Mouse (Mus musculus) urinary bladder, adult 2 months (tissue): ENCODE measurements around the gene Fndc5. TPM values are rescaled to one million over a fixed set of nuclear protein-coding genes. Genes with fewer than 3 reads are reported as not detected.

ENCODE experiments used
- DNase-seq: peaks from one replicate; pipeline ENCODE4 v3.0.0; 2022; ENCODE audit warnings: low spot score
- polyA plus RNA-seq: library from polyadenylated mRNA; depleted of rRNA; stranded (reverse); fragments of >200 nt; gene quantifications from 2 replicates; pipeline ENCODE4 v1.2.3, GENCODE M21; 2012; rRNA removed

The Fndc5 gene
- polyA plus RNA-seq: 5.9 and 7.1 TPM in 2 replicates

- no peak for DNase-seq
Observed at GRCm38 (mm10) chr4:129136579-129137391, at the start of gene Fndc5. Fndc5 (plus strand) TSS chr4:129136999.

DNA sequence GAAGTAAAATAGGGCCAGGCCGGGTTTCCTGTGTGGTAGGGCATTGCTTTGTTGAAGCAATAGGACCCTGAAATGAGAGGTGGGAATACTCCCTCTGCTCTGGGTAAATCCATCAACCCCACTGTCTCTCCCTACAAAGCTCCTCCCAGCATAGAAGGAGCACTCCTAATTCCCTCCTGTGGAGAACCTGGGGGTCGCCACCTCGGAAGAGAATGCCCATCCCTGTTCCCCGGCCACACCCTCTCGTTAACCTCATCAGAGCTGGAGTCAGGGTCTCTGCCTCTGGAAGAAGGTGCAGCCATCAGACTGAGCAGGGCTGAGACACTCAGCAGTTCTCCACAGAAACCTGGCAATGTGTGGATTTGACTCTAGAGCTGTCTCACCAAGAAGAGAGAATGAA, 48.9 kb upstream of the Fndc5 start:
- no peak for DNase-seq

- no peak for DNase-seq
Observed at GRCm38 (mm10) chr4:129095276-129095675, 41.5 kb upstream of the Fndc5 start.

DNA sequence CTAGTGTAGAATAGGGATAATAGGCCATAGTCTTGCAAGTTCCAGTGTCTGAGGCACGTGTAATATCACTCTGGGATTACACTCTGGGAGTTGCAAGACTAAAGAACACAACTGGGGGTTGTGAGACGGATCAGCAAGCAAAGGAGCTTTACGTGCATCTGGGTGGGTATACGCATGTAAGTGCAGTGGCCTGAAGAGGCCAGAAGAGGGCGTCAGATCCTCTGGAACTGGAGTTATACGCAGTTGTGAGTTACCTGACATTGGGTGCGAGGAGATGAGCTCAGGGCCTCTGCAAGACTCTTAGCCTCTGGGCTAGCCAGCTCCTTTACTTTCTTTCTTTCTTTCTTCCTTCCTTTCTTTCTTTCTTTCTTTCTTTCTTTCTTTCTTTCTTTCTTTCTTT, 39.8 kb upstream of the Fndc5 start:
- no peak for DNase-seq

DNA sequence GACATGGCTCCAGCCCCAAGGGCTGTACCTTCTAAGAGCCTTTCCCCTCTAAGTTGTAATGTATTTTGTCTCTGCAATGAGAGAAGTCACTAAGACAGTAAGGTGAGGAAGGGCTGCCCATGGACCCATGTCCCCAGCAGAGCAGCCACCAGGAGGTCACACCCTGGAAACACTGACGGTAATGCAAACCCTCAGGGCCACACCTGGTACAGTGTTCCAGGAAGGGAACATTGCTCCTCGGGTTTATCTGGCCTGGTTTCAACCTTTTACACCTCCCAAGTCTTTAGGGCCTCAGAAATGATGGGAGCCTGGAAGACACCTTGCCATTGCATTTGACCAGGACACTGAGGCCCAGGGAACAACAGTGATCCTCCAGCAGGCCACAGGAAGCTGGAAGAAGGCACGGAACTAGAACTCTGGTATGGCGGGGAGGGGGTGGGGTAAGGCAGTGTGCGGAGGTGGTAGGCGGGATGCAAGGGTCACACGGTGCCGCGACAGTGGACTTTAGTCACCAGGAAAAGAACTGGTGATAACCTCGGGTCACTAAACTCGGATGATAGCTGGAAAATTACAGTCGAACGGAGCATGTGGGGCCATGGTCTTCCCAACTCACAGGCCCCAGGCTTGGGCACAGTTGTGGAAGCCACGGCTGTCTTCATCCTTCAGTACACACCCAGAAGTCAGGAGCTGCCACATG, 34.5 kb upstream of the Fndc5 start:
- DNase-seq: no peak

DNA sequence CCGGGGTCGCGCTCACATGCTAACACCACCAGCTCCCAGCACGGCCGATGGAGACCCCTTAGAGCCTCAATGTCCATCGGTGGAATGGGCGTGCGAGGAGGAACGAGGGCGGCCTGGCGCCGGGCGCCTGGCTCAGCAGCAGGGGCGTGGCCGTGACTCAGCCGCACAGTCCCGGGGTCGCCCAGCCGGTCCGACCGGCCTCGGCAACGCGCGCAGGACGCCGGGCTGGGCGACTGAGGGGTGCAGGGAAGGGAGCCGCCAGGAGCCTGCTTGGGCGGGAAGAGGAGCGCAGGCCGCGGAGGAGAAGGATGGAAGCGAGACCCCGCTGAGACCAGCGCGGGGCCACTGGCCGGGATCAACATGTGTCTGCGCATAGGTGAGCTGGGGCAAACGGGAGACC, 31.4 kb upstream of the Fndc5 start, which contains the start of gene Tmem54:
TSS of gene Tmem54 (plus strand) at position 193 of the 400 bp plus-strand sequence.
- DNase-seq: peak; percentile 74

DNA sequence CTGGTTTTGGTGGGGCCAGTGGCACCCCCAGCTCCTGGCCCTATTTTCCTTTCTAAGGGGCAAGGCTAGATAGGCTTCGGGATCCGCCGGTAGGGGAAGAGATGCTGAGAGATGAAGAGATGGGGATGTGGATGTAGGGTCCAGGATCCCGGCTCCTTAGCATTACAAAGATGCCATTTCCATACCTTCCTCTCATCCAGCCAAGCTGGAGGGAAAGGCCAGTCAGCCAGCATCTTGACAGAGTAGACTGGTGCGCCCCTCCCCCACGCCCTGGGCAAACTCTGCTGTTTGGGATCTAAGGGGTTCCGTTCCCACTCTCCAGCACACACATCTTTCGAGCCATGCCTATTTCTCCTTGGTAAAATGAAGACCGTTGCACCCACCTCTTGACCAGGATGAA, 30.7 kb upstream of the Fndc5 start:
- no peak for DNase-seq

DNA sequence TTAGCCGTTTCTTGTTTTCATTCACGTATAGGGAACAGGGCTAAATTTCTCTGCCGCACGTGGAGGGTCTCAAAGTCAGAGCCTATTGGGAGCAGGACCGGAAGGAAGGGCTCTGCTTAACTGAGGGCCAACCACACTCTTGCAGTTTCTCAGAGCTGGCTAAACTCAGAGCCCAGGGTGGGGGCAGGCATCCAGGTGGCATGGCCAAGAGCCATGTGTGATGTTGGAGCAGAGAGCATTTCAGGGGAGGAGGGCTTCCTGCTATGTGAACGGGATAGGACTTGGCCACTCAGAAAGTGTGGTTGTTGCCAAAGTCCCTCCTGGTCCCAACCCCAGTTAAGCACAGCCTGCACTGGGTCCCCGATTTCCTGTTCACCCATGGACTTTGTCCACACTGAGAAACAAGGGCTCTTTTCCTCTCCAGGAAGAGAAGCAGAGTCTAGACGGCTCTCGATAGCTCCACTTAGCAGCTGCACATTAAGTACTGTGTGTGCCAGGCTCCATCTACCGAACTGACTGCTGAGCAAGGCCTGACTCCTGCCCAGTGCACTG, 29.4 kb upstream of the Fndc5 start:
- no peak for DNase-seq

DNA sequence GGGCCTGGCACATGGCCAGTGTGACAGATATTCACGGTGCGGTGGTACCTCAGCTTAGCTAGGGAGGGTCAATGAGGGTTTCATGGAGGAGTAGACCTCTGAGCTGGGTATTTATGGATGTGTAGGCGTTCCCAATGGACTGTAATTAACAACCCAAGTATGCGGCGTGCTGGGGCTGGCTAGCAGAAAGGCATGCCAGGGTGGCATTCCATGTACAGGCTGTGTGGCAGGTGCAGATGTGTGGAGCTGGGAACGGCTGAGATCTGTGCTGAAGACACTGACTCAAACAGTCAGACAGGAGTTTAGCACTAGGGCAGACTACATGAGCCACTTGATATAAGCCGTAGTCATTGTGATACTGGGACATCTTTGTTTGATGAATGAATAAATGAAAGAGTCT, 28.2 kb upstream of the Fndc5 start:
- DNase-seq: no peak

- no peak for DNase-seq
Observed at GRCm38 (mm10) chr4:129110804-129111203, 26.0 kb upstream of the Fndc5 start.

DNA sequence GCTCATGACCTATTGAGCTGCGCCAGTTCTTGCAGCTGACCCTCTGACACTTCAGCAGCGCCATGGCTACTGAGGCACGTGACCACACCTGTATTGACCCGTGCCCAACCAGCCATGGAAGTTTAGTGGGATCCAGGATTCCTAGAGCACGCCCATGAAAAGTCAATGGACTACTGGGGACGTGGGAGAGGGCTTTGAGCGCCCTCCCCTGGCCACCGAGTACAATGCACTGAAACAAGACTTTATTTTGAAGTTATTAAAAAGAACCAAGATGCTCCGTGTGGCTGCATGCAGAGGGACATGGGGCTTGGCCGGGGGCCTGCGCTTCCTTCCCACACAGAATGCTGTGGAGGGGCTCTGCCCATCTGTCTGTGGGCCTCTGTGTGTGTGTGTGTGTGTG, 25.4 kb upstream of the Fndc5 start:
- no peak for DNase-seq

- DNase-seq: no peak
Observed at GRCm38 (mm10) chr4:129112231-129112630, 24.6 kb upstream of the Fndc5 start.

GRCm38 (mm10) chr4:129113083-129113988, 23.5 kb upstream of the Fndc5 start:
- DNase-seq: no peak

DNA sequence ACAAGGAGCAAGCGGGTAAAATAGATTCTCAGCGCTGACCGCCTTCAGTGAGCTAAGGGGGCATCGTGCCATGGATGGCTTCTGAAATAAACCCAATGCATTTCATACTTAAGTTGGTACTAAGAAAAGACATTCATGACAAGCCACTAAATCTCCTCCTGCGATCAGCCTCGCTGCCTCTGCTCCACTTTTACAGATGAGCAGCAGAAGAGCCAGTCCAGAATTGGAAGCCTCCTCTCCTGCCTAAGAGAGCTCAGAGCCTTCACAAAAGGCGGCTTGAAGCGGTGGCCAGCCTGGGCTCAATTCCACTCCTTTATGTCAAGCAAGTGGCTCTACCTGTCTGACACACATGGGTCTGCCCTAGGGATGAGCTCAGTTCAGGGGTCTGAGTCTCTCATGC, 20.1 kb upstream of the Fndc5 start:
- DNase-seq: no peak

DNA sequence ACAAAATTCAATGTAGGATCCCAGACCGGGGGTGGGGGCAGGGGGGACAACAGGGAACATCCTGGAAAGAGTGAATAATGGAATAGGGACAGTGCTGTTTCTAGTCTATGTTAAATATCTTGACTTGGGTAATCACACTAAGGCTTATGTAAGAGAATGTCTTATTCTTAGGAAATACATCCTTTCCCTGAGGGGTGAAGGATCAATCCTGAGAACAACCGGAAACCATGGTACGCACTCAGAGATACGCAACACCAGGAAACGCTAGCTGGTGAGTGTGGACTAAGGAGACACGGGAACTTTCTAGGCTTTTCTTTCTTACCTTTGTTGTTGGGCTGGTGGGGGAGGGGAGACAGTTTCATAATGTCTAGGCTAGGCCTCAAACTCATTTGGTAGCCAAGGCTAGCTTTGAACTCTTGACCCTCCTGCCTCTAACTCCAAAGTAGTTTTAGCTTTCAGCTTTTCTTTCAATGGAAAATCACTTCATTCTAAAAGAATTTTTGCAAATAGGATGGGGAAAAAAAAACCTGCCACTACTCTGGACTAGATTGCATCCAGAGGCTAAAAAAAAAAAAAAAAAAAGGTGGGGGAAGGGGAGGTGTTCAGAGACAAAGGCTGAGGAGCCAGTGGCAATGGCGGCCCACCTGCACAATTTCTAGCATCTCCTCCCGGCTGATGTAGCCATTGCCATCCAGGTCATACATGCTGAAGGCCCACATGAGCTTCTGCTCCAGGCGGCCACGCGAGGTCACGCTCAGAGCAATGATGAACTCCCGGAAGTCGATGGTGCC, 18.9 kb upstream of the Fndc5 start:
- DNase-seq: no peak

DNA sequence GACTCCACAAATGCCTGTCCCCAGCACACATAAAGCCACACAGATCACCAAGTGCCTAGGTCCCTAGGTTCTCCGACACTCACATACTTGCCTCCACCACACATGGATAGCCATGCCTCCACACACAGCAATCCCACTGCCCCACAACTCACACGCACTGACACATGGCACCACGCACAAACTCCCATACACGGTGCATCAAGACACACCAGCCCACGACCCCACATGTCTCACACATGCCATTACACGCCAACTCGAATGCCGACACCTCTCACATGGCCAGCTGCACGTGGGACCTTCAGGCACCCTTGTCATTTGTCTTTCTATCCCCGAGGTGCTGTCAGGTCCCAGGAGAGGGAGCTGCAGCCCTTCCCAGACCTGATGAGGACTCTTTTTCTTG, 17.1 kb upstream of the Fndc5 start:
- no peak for DNase-seq

DNA sequence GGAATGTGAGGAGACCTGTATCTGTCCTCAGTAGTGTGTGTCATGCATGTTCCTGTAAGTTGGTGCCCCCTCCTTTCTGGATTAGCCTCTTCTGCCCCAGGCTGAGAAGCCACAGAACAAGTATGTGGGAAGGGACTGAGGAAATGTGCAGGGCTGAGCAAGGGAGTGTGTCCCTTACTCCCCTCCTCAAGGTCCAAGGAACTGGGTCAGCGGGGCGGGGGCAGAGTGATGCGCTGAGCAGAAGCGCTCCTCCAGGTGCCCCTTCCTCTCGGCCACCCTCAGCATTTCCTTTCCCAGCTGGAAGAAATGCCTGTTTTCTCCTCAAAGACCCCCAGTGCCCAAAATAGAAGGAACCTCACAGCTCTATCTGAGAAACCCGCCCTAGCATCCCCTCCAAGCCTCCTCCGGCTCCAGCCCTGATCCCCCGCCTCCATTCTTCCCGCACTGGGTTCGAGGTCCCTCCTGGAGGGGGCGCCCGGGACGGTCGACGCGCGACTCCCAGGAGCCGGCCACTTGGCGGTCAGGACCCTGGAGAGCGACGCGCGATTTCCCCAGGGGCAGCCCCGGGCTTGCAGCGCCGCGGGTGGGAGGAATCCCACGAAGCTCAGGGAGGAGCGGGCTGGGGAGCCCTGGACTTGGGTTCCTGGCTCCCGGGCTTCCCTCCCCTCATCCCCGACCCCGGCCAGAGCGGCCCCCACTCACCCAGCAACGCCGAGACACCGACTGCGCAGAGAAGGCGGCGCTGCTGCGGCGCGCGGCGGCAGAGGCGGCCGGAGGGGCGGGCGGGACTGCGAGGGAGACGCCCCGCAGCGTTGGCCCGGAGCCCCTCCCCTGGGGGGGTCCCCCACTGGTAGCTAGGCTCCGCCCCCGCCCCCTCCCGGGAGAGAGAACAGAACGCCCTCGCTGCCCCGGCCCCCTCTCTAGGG, 16.0 kb upstream of the Fndc5 start:
- peak; percentile 51 for DNase-seq

GRCm38 (mm10) chr4:129121569-129122086, 15.2 kb upstream of the Fndc5 start, which contains the start of gene Hpca:
Hpca (minus strand) TSS chr4:129122036.
- DNase-seq: no peak

DNA sequence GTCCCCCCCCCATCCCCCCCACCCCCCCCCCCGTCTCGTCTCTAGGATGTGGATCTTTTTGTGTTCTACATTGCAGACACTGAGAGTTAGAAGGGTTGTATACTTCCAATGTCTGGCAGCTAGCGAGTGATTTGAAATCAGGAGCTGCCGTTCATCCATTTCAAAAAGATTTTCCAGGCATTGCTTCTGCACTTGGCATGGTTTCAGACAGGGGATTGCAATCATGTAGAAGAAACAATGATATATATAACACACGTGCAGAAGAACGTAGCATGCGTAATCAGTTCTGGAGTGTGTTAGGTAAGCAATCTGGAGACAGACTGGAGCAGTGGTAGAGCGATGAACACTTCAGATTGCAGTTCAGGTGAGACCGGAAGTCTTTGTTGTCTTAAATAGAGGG, 14.7 kb upstream of the Fndc5 start:
- DNase-seq: no peak

DNA sequence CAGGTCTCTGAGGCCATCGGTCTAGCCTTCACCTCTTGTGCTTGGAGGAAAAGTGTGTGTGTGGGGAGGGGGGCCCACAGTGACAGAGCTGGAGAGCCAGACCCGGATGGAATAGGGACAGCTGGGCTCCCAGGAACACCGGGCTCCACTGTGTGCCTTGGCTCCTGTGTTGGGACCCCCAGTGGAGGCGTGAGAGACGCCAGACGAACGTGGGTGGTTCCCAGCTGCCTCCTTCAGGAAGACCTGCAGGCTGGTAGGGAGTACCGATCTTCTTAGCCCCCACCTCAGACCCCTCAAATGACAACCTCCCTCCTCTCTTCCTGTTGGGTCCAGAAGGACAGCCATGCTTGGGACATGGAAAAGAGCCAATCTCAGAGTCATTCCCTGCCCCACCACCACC, 14.1 kb upstream of the Fndc5 start:
- no peak for DNase-seq
